28 mouse cellular contexts compared by ENCODE assay signal in the genomic region with DNA sequence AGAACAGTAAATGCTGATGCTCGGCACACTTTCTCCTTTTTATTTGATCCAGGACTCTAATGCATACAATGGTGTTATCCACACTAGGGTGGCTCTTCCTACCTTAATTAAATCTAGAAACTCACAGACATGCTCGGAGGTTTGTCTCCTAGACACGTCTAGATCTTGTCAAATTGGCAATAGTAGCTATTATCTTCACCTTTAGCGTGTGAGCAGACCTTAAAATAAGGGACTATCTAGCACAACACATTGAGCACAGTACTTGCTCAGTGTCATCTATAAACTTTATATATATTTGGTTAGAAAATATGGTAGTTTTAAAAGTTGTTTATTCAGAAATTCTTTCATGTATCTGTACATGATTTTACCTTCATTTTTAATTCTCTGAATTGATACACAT.
A peak's percentile ranks its signal among the peaks of the same experiment; 100 is the strongest.
DNase-seq lines count a peak whose midpoint lies in the region; ATAC-seq and TF ChIP-seq lines count a peak whose summit lies in the region.
"Had no signal": no experiment of that assay in that cellular context is flagged by ENCODE, and none has a peak within 500 bp of the region (broad histone marks: within the 10 kb centered on the region; RNA-seq: fewer than 3 reads in every experiment).

No protein-coding gene starts in this region.

- DNase-seq in liver, embryonic 13.5 days, result no peak
- DNase-seq in spleen, adult 18-20 months, result no peak
- no peak for DNase-seq in heart, adult 2 months
- DNase-seq: adrenal gland, adult 2 months; adrenal gland, postnatal 14 days; cerebellum, adult 11 months; cerebellum, adult 2 months; cerebellum, adult 9-11 months; cerebellum, postnatal 25 days; forebrain, postnatal 0 days; gastrocnemius, adult 2 months; gastrocnemius, postnatal 14 days; heart, adult 11 months; heart, postnatal 14 days; heart, postnatal 4 days had no signal

- TF ChIP-seq CTCF in heart, adult 2 months (IDR thresholded peaks at IDR 0.05), result no peak

- WGBS in liver, embryonic 13.5 days (ENCODE audit: insufficient replicate concordance), result 28% methylated on average over 4 of the region's 4 CpGs
- WGBS in liver, embryonic 16.5 days (ENCODE audit: insufficient replicate concordance), result 33% methylated on average over 4 of the region's 4 CpGs
- 92% methylated on average over 4 of the region's 4 CpGs for WGBS in heart, adult 2 months
- 88% methylated on average over 4 of the region's 4 CpGs for WGBS in heart, embryonic 11.5 days (ENCODE audit: insufficient replicate concordance)

- no peaks in the 10 kb centered on the region for H3K27me3 ChIP-seq in liver, embryonic 13.5 days
- no peaks in the 10 kb centered on the region for H3K27me3 ChIP-seq in liver, embryonic 16.5 days (ENCODE audit: control insufficient read depth, insufficient read depth, low read depth, low read length)
- H3K27me3 ChIP-seq in heart, adult 2 months (ENCODE audit: control insufficient read depth, insufficient read depth, low read length), result no peaks in the 10 kb centered on the region
- no peaks in the 10 kb centered on the region for H3K27me3 ChIP-seq in heart, embryonic 11.5 days (ENCODE audit: control insufficient read depth, insufficient read depth, low read length)
- H3K27me3 ChIP-seq: embryonic facial prominence, embryonic 12.5 days; embryonic facial prominence, embryonic 15.5 days; forebrain, embryonic 13.5 days; heart, embryonic 13.5 days; hindbrain, embryonic 12.5 days; hindbrain, embryonic 15.5 days had no signal

- H3K79me2 ChIP-seq in heart, adult 2 months (replicated peaks; ENCODE audit: control insufficient read depth, insufficient read depth, low read length), result no peaks in the 10 kb centered on the region

- H3K4me1 ChIP-seq in liver, embryonic 13.5 days (replicated peaks), result peaks cover 56% of the 10 kb centered on the region
- H3K4me1 ChIP-seq in liver, embryonic 16.5 days (ENCODE audit: control insufficient read depth, low read depth, low read length), result peaks cover 33% of the 10 kb centered on the region
- H3K4me1 ChIP-seq in heart, adult 2 months (ENCODE audit: control insufficient read depth, insufficient read depth, low read length), result no peaks in the 10 kb centered on the region
- no peaks in the 10 kb centered on the region for H3K4me1 ChIP-seq in heart, embryonic 11.5 days (ENCODE audit: control insufficient read depth, insufficient read depth, low read length)
- H3K4me1 ChIP-seq: embryonic facial prominence, embryonic 12.5 days; embryonic facial prominence, embryonic 15.5 days; forebrain, embryonic 10.5 days; forebrain, embryonic 13.5 days; heart, embryonic 13.5 days; hindbrain, embryonic 12.5 days; hindbrain, embryonic 15.5 days had no signal

- no peaks in the 10 kb centered on the region for H3K9me3 ChIP-seq in liver, embryonic 13.5 days (replicated peaks)
- no peaks in the 10 kb centered on the region for H3K9me3 ChIP-seq in liver, embryonic 16.5 days (replicated peaks; ENCODE audit: control insufficient read depth, low read length)
- H3K9me3 ChIP-seq in heart, embryonic 11.5 days (replicated peaks; ENCODE audit: control insufficient read depth, low read length), result no peaks in the 10 kb centered on the region
- H3K9me3 ChIP-seq: embryonic facial prominence, embryonic 12.5 days; embryonic facial prominence, embryonic 15.5 days; forebrain, embryonic 10.5 days; forebrain, embryonic 13.5 days; heart, embryonic 13.5 days; hindbrain, embryonic 12.5 days; hindbrain, embryonic 15.5 days had no signal

- no peak for TF ChIP-seq EP300 in heart, adult 2 months (IDR thresholded peaks at IDR 0.05; ENCODE audit: insufficient read depth, low read depth, low read length)

- no peak for TF ChIP-seq POLR2A in heart, adult 2 months (IDR thresholded peaks at IDR 0.05; ENCODE audit: insufficient read depth, low read depth, low read length)

- H3K4me2 ChIP-seq in liver, embryonic 13.5 days, result no peak overlapping the region
- H3K4me2 ChIP-seq in liver, embryonic 16.5 days (ENCODE audit: low read depth, low read length), result no peak overlapping the region
- no peak overlapping the region for H3K4me2 ChIP-seq in heart, embryonic 11.5 days
- H3K4me2 ChIP-seq: embryonic facial prominence, embryonic 12.5 days; embryonic facial prominence, embryonic 15.5 days; forebrain, embryonic 13.5 days; heart, embryonic 13.5 days; hindbrain, embryonic 12.5 days; hindbrain, embryonic 15.5 days had no signal

- no peak overlapping the region for H3K9ac ChIP-seq in liver, embryonic 13.5 days
- H3K9ac ChIP-seq in liver, embryonic 16.5 days (ENCODE audit: low read depth, low read length), result no peak overlapping the region
- no peak overlapping the region for H3K9ac ChIP-seq in heart, adult 2 months (ENCODE audit: low read depth, low read length)
- no peak overlapping the region for H3K9ac ChIP-seq in heart, embryonic 11.5 days (ENCODE audit: low read depth, low read length)
- H3K9ac ChIP-seq: embryonic facial prominence, embryonic 12.5 days; embryonic facial prominence, embryonic 15.5 days; forebrain, embryonic 13.5 days; forebrain, postnatal 0 days; heart, embryonic 13.5 days; hindbrain, embryonic 12.5 days; hindbrain, embryonic 15.5 days had no signal

- H3K4me3 ChIP-seq in liver, embryonic 13.5 days (replicated peaks), result no peak overlapping the region
- no peak overlapping the region for H3K4me3 ChIP-seq in liver, embryonic 16.5 days (ENCODE audit: low read depth, low read length)
- H3K4me3 ChIP-seq in heart, adult 2 months, result no peak overlapping the region
- H3K4me3 ChIP-seq in heart, embryonic 11.5 days (ENCODE audit: low read depth, low read length), result no peak overlapping the region
- H3K4me3 ChIP-seq: embryonic facial prominence, embryonic 12.5 days; embryonic facial prominence, embryonic 15.5 days; erythroblast, embryonic 14.5 days; forebrain, embryonic 10.5 days; forebrain, embryonic 13.5 days; gastrocnemius, adult 2 months; heart, embryonic 13.5 days; hindbrain, embryonic 12.5 days; hindbrain, embryonic 15.5 days had no signal

- no peaks in the 10 kb centered on the region for H3K36me3 ChIP-seq in liver, embryonic 13.5 days
- H3K36me3 ChIP-seq in liver, embryonic 16.5 days (ENCODE audit: control insufficient read depth, insufficient read depth), result no peaks in the 10 kb centered on the region; the same call in 1 of the 2 replicates
- H3K36me3 ChIP-seq in heart, adult 2 months (ENCODE audit: control insufficient read depth, insufficient read depth, low read length), result no peaks in the 10 kb centered on the region
- H3K36me3 ChIP-seq in heart, embryonic 11.5 days (ENCODE audit: control insufficient read depth, insufficient read depth, low read length), result no peaks in the 10 kb centered on the region
- H3K36me3 ChIP-seq: embryonic facial prominence, embryonic 12.5 days; embryonic facial prominence, embryonic 15.5 days; hindbrain, embryonic 12.5 days; hindbrain, embryonic 15.5 days had no signal

- ATAC-seq in erythroid progenitor cell, adult 5-6 weeks (replicated peaks; ENCODE audit: low FRiP score, poor library complexity, severe bottlenecking), result peak; percentile 12; the same call in 1 of the 2 replicates
- ATAC-seq in liver, embryonic 13.5 days (ENCODE audit: low read depth), result peak; percentile 59
- peak; percentile 61 for ATAC-seq in liver, embryonic 16.5 days (ENCODE audit: low read depth)
- ATAC-seq in megakaryocyte-erythroid progenitor cell, adult 5-6 weeks (replicated peaks; ENCODE audit: low FRiP score, low TSS enrichment, poor library complexity, severe bottlenecking), result peak; percentile 52
- ATAC-seq in heart, embryonic 11.5 days (replicated peaks; ENCODE audit: insufficient number of reproducible peaks, low FRiP score, low TSS enrichment), result no peak
- ATAC-seq: CD4-positive, CD25-positive, alpha-beta regulatory T cell, adult 4 months; forebrain, embryonic 13.5 days; forebrain, postnatal 0 days had no signal

- H3K27ac ChIP-seq in liver, embryonic 13.5 days, result peak overlapping the region; percentile 15; the same call in 1 of the 2 replicates
- H3K27ac ChIP-seq in liver, embryonic 16.5 days (ENCODE audit: low read length), result peak overlapping the region; percentile 61; the same call in 1 of the 2 replicates
- H3K27ac ChIP-seq in heart, adult 2 months, result no peak overlapping the region
- H3K27ac ChIP-seq in heart, embryonic 11.5 days (ENCODE audit: low read depth, low read length), result no peak overlapping the region
- H3K27ac ChIP-seq: embryonic facial prominence, embryonic 12.5 days; embryonic facial prominence, embryonic 15.5 days; forebrain, embryonic 10.5 days; forebrain, embryonic 13.5 days; gastrocnemius, adult 2 months; heart, embryonic 13.5 days; hindbrain, embryonic 12.5 days; hindbrain, embryonic 15.5 days had no signal

- intact Hi-C loops in heart, adult 2 months (cut with DNase I), result no loop called here

Comparison
In these comparisons a context has a peak if more than half of its experiments do, and no peak if none do; other contexts are left out.
1. H3K27ac ChIP-seq: peak in liver, embryonic 13.5 days (single experiment) and liver, embryonic 16.5 days (single experiment); none in heart, adult 2 months (single experiment) and heart, embryonic 11.5 days (single experiment).